Mouse (Mus musculus) frontal cortex, adult 2 months (tissue): ENCODE data around the gene Gm20388. TPM values are rescaled to one million over a fixed set of nuclear protein-coding genes. Genes with fewer than 3 reads are reported as not detected.
"Not testable (repeated sequence)": the region's sequence is repeated elsewhere in the genome, so short reads cannot be mapped to it uniquely, and the experiment has no call there.

Experiments
- DNase-seq, 2 experiments: peaks; one replicate each; pipeline ENCODE4 v3.0.0; 2022; ENCODE audit warnings: low spot score in 1 of 2; ENCODE audit errors: extremely low spot score in 1 of 2
- polyA plus RNA-seq: library from polyadenylated mRNA; depleted of rRNA; stranded (reverse); fragments of >200 nt; gene quantifications from 2 replicates; pipeline ENCODE4 v1.2.3, GENCODE M21; 2012

The Gm20388 gene
- polyA plus RNA-seq, 1 experiment, result 22.2 TPM

DNA sequence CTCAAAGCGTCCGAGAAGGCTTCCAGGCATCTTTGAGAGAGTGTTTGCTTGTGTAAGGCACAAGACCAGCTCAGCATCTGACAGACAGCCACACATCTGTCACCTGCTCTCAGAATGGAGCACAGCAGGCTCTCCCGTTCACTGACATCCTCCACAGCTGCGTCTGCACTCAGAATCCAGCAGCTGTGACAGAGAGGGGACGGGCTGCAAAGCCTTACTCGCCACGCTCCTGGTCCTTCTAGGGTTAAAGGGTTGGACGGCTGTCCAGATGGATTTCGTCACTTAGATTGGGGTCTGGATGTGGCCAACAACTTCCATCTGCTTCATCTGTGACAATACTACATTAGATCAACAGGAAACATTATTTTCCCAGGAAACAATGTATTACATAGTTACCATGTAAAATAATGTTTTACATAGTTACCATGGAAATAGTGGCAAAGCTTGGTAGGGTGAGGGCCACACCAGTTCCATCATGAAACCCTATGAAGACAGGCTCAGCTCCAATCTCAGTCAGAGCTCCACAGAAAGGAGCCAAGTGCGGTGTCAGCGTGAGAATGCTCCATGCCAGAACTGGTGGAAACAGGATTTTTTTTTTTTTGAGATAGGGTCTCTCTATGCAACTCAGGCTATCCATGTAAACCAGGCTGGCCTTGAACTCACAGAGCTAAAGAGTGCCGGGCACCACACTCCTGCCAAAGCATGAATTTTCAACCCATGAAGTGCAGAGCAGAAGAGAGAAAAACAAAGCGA is 785.9 kb downstream of the Gm20388 start:
- DNase-seq, result no peak

DNA sequence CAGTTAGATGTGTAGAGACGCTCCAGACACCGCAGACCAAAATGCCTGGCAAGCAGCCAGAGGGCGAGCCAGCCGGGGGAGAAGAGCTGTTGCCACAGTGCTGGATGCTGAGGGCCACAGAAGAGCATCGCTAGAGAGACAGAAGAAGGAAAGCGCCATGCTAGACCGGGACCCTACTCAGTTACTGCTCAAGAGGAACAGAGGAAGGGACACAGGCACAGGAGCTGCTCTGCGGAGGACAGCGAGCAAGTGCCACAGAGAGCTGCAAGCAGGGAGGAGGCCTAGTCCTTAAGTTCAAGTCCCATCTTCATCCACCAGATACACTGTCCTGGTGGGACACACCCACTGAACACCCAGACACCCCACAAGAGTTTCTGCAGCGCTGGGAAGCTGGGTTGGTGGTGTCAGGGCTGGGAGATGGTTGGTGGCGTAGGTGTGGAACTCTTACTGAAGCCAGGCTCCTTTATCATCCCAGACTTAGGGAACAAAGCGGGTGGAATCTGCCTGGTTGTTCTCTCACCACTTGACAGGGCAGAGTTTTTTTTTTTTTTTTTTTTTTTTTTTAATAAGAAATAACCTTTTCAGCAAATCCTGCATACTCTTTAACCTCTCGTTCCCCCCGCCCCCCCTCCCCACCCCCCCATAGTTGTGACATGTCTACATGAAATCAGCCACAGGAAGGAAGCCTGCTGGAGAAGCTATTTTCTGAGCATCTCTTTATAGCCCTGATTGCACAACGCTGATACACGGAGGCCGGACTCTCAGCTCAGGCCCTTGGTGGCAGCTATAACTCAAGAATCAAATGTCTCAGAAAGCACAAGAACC is 786.7 kb downstream of the Gm20388 start:
- DNase-seq, result no peak

DNA sequence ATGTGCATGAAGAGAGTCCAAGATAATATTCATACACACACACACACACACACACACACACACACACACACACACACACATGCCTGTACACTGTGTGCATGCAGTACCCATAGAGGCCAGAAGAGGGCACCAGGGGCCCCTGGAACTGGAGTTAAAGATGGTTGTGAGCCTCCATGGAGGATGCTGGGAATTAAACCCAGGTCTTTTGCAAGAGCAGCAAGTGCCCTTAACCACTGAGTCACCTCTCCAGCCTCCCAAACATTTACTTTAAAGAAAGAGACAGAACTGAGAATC is 787.3 kb downstream of the Gm20388 start:
- DNase-seq, result no peak

DNA sequence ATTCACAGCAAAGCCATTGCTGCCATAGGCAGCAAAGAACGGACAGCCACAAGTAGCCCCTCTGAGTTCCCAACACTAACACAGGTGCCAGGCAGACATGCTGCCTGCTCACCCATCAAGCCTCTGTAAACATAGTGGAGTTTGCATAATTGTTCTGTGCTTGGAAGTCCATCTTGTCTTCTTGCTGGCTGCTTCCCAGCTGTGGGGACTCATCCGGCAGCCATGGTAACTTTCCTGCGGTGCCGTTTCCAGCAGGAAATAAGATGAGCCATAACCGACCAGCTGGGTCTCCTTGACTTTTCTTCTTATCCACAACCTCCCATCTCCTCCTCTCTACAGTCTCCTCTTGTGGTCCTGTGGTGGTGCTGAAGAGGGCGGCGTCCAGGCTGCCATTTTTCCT is 787.8 kb downstream of the Gm20388 start:
- no peak for DNase-seq

DNA sequence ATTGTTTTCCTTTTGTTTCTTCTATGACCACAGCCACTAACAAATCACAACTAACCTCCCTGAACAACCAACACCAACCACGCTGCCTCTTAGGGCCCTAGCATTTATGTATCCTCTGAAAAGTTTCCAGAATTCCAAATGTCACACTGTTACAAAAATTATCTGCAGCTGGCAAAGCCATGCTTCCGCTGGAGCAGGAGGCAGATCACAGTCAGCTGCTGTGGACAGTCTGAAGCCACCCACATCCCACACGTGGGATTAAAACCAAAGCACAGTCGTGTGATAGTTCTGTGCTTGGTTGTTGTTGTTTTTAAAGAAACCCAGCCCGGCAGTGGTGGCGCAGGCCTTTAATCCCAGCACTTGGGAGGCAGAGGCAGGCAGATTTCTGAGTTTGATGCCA is 788.4 kb downstream of the Gm20388 start:
- DNase-seq, result no peak

DNA sequence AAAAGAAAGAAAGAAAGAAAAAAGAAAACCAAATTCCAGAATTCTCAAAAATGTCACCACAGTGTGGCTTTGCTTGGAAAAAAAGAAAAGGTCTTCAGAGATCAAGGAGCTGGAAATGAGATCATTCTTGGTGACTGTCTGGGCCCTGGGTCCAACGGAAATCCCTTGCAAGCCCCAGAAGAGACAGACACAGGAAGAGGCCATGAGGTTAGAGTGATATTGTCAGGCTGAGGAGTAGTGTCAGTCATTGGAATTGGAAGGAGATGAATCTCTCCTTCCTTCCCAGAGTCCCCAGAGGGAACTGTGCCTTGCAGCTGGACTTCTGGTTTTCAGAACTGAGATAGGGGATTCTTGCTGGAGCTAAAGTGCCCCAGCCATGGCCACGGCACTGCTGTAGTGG is 788.9 kb downstream of the Gm20388 start:
- DNase-seq, result no peak

DNA sequence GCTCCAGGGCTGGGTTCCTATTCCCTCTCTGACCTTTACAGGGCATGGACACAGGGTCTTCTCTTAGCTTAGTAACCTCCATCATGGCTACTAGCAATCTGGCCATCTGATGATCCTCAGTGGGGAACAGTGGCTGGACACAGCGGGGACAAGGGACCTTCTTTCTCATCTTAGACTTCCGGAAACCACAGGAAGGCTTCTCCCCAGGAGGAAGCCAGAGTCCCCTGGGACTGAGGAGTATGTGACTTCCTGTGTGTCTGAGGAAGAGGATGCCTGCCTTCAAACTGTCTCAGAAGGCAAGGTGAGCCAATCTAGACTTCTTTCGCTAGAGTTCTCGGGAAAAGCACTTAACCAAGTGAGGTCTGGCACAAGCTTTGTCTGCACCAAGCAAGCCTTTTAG is 789.4 kb downstream of the Gm20388 start:
- DNase-seq, result no peak

DNA sequence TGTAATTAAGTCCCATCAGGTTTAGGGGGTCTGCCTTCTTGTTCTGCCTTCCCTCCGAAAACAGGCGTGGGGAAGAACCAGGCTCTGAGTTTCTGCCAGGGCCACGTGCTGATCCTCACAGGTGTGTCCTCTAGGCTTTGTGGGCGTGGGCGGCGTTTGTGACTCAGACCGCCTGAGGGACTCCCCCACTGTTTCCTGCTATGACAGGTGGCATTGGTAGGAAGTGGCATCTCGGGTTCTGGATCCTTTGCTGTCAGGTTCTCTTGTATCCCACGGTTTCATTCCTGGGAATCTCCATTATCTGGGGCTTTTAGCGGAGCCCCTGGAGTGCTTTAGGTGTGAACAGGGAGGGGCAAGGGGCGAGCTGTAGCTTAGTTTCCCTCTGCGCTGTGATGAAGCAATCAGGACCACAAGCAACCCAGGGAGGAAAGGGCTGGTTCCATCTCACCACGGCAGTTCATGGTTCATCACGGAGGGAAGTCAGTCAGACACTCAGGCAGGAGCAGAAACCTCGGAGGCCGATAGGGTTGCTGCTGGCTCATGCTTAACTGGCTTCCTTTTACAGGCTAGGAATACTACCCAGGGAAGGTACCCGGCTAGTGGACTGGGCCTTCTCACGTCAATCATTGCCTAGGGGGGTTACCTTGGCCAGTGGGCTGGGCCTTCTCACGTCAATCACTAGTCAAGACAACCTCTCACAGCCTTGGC is 791.3 kb downstream of the Gm20388 start:
- peak in 1 of 2 experiments; percentile 41 for DNase-seq

DNA sequence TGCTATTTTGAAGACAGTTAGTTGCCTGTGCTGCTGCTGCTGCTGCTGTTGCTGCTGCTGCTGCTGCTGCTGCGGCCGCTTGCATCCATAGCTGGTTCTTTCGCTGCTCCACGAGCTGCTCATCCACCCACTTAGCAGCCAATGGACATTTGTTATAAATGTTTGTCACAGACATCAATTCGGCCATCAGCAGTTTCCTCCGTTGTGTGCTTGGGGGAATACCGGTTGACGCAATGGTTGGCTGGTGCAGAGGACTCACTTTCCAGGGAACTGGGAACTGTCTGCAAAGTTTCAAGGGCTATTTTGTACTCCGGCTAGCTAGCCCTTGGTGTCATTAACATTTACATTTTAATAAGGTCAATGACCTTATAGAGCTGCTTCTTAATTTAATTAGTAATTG is 793.6 kb downstream of the Gm20388 start:
- no peak for DNase-seq

DNA sequence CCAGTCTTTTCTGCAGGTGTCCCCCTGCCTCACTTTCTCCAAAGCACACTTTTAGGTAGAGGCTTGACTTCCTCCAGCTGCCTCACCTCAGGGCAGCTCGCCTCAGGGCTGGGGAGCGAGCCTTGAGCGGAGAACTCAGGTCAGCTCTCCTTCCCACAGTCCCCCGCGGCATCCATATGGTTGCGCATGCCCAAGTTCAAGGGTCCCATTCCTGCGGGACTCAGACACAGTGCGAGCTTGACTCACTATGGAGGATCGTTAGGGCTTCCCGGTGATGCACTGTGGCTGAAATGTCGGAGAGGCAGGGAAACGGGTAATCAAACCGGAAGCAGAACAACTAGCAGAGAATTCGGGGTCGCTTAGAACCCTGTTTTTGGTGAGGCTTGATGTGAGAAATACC is 794.5 kb downstream of the Gm20388 start:
- DNase-seq, result no peak

DNA sequence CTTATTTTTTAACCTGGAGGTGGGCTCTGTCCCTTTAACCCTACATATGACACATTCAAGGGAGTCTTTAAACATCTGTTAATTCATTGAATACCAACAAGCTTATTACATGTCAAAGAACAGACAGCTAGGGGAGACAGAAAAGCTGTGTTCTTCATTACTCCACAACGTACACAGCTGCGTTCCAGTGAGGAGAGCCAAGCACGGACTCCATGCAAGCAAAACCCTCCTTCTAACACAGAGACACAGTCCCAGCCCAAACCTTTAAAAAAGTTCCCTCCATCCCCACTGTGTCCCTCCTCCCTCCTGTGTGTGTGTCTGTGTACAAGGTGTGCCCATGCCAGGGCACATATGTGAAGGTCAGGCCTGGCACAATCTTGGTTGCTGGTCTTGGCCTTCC is 795.6 kb downstream of the Gm20388 start:
- no peak for DNase-seq

DNA sequence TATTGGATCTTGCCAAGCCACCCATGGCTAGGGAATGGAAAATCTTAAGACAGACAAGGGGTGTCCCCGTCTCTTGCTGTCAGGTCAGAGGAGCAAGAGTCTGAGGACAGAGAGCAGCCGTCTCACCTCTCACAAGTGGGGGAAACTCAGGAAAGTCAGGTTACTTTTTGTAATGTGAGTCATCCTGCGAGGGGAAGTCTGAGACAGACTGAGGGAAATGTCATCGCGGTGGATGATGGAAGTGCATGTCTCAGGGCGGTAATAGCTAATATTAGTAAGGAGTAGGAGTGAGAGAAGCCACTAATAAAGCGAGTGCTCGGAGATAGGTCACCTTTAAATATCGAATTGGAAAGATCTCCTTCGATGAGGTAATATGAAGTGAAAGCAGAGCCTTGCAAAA is 798.5 kb downstream of the Gm20388 start:
- no peak for DNase-seq

DNA sequence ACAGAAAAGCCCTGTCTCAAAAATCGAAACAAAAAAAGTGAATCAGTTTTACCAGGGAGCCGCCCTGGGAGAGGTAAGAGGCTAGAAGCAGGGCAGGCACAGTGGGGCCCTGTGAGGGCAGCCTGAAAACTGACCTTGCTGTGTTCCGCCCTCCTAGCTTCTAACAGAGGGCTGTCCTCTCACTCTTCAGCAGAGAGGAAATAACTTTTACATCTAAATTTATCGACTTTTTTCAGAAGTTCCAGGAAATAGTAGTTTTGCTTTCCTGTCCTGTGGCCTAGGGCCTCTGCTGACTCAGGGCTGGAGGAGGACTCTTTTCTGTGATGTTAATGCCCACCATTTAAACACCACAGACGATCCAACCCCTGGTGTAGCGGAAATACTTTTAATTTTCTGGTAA is 804.6 kb downstream of the Gm20388 start:
- DNase-seq, result no peak

DNA sequence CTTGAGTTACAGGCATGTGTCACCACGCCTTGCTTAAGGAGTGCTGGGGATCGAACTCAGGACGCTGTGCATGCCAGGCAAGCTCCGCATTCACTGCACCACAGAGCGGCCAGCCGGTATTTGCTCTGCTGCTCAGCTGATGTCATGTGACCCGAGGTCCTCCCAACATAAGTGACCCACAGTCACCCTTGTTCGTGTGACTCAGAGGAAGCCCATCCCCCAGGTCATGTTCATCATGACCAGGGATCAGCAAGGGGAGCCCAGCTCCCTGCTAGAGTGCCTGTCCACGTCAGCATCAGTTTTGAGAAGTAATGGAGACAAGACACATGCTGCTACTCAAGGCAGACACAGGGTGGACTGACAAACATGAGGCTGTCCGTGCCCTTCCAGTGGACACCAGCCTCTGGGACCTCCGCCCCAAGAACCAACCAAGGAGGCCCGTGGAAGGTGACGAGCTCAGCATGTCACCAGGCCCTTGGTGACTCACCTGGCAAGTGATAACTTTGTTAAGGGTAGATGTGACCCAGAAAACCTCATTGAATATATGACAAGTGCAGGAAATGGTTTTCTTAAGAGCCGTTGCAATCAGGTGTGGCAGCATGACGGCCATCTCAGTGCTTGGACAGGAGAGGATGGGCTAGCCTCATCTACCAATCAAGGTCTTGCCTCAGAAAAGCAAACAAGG is 805.5 kb downstream of the Gm20388 start:
- DNase-seq, result no peak

DNA sequence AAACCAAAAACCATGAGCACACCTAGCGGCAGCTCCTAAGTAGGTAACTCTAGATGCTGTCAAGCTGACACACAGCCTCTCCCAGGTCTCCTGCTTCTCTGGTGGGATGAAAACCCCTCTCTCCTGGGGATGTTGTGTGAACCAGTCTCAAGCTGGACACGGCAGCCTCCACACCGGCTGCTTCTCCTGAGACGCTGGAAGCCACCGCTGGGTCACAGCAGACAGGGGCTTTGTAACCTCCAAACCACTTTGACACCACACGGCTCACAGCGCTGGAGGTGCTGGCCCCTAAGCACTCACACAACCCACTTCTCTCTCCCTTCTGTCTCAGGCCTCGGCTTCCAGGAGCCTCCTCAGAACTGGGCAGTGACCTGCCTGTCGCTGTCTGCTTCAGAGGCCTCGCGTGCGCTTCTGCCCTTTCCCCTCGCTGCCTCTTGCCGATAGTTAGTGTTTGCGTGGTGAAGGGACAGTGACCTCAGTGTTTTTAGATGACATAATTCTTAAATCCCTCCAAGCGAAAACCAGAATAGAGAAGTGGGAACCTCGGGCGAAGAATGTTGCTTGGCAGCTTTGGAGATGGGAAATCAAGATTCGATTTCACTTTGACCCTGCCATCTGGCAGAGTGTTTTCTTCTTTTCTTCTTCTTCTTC is 809.1 kb downstream of the Gm20388 start:
- DNase-seq, result no peak

DNA sequence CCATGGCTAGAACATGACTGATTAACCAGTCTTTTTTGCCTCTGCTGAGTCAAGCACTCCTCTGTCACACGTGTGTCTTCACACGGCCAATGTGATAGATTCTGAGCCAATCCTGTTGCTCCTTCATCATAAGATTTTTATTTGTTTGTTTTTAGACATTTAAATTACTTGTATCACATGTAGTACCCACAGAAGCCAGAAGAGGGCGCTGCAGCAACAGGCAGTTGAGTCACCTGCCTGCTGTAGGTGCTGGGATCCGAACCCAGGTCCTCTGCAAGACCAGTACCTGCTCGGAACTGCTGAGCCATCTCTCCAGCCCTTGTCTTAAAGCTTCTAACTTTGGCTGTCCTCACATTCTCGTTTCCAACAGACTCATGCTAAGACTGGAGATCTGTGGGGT is 812.4 kb downstream of the Gm20388 start:
- DNase-seq, result no peak

DNA sequence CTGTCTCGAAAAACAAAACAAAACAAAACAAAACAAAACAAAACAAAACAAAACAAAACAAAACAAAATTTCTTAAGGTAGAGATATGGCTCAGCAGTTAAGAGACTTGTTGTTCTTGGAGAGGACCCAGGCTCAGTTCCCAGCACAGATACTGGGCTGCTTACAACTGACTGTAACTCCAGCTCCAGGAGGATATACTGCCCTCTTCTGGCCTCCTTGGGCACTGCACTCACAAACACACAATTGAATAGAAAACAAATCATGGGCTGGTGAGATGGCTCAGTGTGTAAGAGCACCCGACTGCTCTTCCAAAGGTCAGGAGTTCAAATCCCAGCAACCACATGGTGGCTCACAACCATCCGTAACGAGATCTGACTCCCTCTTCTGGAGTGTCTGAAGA is 813.5 kb downstream of the Gm20388 start:
- not testable (repeated sequence) for DNase-seq

DNA sequence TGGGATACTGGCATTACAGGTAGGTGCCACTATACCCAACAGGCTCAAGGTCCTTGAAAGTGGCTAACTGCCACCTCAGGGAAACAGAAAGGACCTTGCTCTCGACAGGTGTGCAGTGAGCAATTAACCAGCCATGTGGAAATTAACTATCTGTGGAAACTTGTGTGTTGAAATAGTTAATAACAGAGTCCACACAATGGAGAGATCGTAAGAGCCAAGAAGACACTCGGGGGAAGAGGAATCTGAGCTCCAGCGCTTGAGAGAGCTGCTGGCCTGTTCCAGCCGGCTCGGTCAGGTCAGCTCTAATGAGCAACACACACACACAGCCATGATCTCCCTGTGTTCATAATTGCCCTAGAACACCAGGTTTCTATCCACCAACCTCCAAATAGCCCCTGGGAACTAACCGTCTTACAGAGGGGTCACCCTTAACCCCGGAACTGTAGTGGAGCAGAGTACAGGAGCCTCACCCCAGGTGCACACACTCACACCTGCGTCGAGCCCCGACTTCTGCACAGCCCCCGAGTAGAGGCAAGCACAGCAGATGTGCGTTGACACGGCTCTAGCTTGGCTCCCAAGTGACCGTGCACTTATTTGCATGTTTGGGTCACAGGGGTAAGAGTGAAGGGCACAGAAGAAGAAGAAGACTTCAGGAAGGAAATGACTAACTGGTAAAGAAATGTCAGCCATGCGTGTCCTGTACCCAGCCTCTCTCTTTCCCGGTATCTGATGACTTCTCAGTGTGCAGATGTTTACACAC is 814.4 kb downstream of the Gm20388 start:
- DNase-seq, result no peak

DNA sequence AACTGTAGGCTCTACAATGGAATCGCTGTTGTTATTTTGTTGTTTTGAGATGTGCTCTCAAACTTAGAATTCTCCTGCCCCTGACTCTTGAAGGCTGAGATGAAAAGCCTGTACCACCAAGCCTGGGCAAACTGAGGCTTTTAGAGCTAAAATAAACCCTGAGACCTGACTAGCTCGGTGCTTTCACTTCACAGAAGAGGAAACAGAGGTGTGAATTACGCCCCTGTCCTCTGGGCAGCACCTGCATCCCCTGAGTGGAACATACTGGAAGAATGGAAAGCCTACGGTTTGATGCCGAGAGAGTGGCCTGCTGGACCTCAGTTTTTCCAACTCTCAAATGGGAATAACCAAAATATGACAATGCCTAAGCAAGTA is 814.9 kb downstream of the Gm20388 start:
- DNase-seq, result no peak

DNA sequence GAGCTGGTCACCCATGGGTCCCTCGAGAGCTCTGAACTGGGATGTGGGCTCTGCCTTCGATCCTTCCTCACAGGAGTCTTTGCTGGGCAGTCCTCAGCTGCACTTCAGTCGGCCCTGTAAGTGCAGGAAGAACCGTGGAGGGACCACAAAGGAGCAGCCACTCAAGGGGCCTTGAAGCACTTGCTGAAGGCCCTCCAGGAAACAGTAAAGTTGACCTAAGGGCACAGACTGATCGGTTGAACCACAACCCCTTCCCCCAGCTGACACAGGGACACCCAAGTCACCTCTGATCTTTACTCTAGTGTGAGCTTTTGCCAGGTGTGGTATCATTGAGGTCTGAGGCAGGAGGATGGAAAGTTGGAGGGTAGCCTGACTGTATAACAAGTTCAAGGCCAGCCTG is 815.4 kb downstream of the Gm20388 start:
- no peak for DNase-seq
